Mouse (Mus musculus) midbrain, embryonic 13.5 days (tissue): ENCODE results near the gene Serpinb12. TPM values are rescaled to one million over a fixed set of nuclear protein-coding genes. Genes with fewer than 3 reads are reported as not detected.

Experiments
- ATAC-seq: fragments of 200-750 bp; cut with Nextera tagmentation; 2 replicates; pipeline ENCODE4 v1.8.0; 2017; ENCODE audit warnings: mild to moderate bottlenecking, moderate TSS enrichment, moderate library complexity
- H3K27ac ChIP-seq: fragments of 300-500 bp; sonication (generic); 2 replicates; pipeline ENCODE4 v1.5.1; 2015; ENCODE audit warnings: inconsistent platforms, mild to moderate bottlenecking, moderate library complexity
- H3K27me3 ChIP-seq: fragments of 300-500 bp; sonication (generic); 2 replicates; pipeline ENCODE4 v1.6.1; 2015; ENCODE audit warnings: mild to moderate bottlenecking, inconsistent platforms
- H3K36me3 ChIP-seq: fragments of 300-500 bp; sonication (generic); 2 replicates; pipeline ENCODE4 v1.6.1; 2015; ENCODE audit warnings: mild to moderate bottlenecking, inconsistent platforms
- H3K4me1 ChIP-seq: fragments of 300-500 bp; sonication (generic); replicated peaks from 2 replicates; pipeline ENCODE4 v1.6.1; 2015; ENCODE audit warnings: inconsistent platforms
- H3K4me2 ChIP-seq: fragments of 300-500 bp; sonication (generic); replicated peaks from 2 replicates; pipeline ENCODE4 v1.6.1; 2015; ENCODE audit warnings: moderate library complexity, mild to moderate bottlenecking, inconsistent platforms
- H3K4me3 ChIP-seq: fragments of 300-500 bp; sonication (generic); replicated peaks from 2 replicates; pipeline ENCODE4 v1.5.1; 2015; ENCODE audit warnings: mild to moderate bottlenecking, inconsistent platforms
- H3K9ac ChIP-seq: fragments of 300-500 bp; sonication (generic); replicated peaks from 2 replicates; pipeline ENCODE4 v1.6.1; 2015; ENCODE audit warnings: mild to moderate bottlenecking, inconsistent platforms
- H3K9me3 ChIP-seq: fragments of 300-500 bp; sonication (generic); 2 replicates; pipeline ENCODE4 v1.6.1; 2016; ENCODE audit warnings: mild to moderate bottlenecking, inconsistent platforms
- WGBS: fragments of 180-500 bp; shearing (Covaris S2); methylation state at CpG from one replicate; pipeline ENCODE4 v1.1.7; 2015; 5-methylcytosine and 5-hydroxymethylcytosine counted together
- polyA plus RNA-seq: library from polyadenylated mRNA; unstranded; fragments of >200 nt; fragmentation: Nextera tagmentation; extraction: Ambion mirVana; gene quantifications from 2 replicates; pipeline ENCODE4 v1.2.1, GENCODE M21; 2015

Gene Serpinb12
- polyA plus RNA-seq, 1 experiment from 2014 or later = not detected

- no peaks in the 10 kb centered on the region for H3K4me1 ChIP-seq
- H3K36me3 ChIP-seq = no peaks in the 10 kb centered on the region
- H3K27me3 ChIP-seq = no peaks in the 10 kb centered on the region
- no peaks in the 10 kb centered on the region for H3K9me3 ChIP-seq
- no peak overlapping the region for H3K4me2 ChIP-seq
- H3K9ac ChIP-seq = no peak overlapping the region
- no peak overlapping the region for H3K27ac ChIP-seq
- no peak for ATAC-seq
- H3K4me3 ChIP-seq = no peak overlapping the region
- 64% methylated on average over 3 of the region's 3 CpGs for WGBS
Observed at GRCm38 (mm10) chr1:107006316-107006715, 72.1 kb downstream of the Serpinb12 start.

Other genes starting within 250 kb of the Serpinb12 start
- gene Bcl2, start 220.2 kb upstream of the Serpinb12 start, polyA plus RNA-seq = 11.5 and 11.8 TPM in 2 replicates
- 13.0 and 13.3 TPM in 2 replicates for gene Kdsr, start 174.7 kb upstream of the Serpinb12 start, polyA plus RNA-seq
- gene Vps4b, start 137.7 kb upstream of the Serpinb12 start, polyA plus RNA-seq = 40.4 and 42.7 TPM in 2 replicates
- gene Serpinb5, start 73.3 kb upstream of the Serpinb12 start, polyA plus RNA-seq = 0.10 and 0.24 TPM in 2 replicates
- gene Serpinb13, start 46.5 kb downstream of the Serpinb12 start, polyA plus RNA-seq = not detected in 2 replicates
- not detected in 2 replicates for gene Serpinb3a, start 117.9 kb downstream of the Serpinb12 start, polyA plus RNA-seq
- not detected in 2 replicates for gene Serpinb3d, start 149.1 kb downstream of the Serpinb12 start, polyA plus RNA-seq